Mouse (Mus musculus) induced T-regulatory cell, adult 2 months (primary cell): Measurements from ENCODE around the gene Hspb9.

Experiments
- DNase-seq: peaks from one replicate; pipeline ENCODE4 v3.0.0-alpha.2; 2012; ENCODE audit warnings: low read depth

The Hspb9 gene

GRCm38 (mm10) chr11:100713735-100714533 is at the start of gene Hspb9:
Gene Hspb9 (plus strand): TSS chr11:100713850.
- DNase-seq, result peak; percentile 88

DNA sequence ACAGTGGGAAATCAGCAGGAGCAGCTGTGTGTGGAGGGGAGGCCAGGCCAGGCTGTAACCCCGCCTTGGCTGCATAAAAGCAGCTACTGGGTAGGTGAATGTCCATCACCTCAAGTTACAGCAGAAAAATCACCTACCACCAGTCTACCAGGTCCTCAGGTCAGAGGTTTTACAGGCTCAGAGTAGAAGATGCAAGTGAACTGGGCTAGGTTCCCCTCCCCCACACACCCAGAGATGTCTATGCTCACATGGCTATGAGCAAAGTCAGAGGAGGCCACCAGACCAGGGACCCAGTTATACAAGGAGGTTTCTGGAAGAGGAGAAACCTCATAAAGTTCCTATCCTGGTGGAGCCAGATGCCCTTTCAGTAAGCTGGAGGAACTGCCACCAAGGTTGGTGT is 42.6 kb upstream of the Hspb9 start:
- no peak for DNase-seq

DNA sequence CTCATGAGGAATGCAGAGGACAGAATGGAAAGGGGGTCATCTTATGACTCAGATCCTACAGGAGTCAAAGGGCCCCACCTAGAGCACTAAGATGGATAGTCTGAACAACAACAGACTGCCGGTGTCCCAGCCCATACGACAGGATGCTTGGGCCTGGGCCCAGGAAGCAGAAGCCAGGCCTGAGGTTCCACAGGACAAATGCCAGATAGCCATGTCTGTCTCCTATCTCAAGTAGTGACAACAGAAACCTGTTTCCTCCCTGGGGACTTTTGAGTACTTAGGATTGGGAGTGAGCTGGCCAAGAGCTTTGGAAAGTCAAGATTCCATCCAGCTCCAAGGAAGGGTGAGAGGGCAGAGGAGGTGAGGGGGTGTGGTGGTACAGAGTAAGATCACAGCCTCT is 41.7 kb upstream of the Hspb9 start:
- no peak for DNase-seq

GRCm38 (mm10) chr11:100673169-100673568 is 40.5 kb upstream of the Hspb9 start:
- DNase-seq, result no peak

DNA sequence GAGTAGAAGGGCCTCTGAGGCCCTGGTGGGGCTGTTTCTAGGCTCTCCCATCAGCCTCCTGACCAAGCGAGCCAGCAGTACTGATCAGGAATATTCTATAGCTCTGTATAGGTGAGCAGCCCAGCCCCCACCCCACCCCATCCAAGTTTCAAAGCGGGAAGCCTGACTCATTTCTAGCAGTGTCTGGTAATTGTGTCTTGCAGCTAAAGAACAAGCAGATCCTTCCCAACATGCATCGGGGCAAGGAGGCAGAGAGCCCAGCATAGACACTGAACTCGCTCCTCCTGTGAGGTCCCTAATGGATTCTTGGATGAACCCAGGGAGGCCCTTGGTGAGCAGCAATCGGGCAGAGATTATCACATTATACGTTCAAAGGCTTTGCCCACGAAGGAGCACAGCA is 35.8 kb upstream of the Hspb9 start:
- no peak for DNase-seq

DNA sequence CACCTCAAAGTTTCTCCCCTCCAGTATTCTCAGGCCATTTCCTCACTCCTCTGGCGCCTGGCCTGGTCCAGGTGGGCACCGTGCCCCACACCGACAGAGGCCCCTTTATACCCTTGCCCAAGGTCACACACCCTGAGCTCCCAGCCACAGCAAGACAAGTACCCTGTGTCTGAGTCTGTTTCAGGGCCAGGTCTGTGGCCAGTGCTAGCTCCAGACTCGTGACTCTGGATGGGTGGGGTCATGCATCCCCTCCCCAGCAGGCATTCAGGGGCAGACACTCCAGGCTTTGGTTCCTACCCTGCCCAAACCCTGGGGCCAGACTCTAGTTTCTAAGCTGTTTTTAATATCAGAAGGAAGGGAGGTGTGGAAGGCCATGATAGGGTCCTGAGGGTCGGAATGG is 31.8 kb upstream of the Hspb9 start:
- no peak for DNase-seq

DNA sequence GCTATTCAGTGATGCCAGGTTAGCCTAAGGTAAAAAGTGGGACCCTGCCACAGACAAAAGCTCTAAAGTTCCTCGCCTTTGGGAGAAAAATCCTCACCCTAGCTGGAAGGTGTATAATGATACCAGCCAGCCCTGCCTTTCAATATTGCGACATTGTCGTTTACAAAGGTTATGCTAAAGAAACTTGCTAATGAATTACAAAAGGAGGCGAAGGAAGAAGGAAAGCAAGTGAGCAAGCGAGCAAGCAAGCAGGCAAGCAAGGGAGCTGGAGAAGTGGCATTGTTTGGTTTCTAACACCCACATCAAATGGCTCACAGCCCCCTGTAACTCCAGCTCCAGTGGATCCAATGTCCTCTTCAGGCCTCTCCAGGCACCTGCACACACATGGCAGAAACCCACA is 31.1 kb upstream of the Hspb9 start:
- no peak for DNase-seq

GRCm38 (mm10) chr11:100684084-100684483 is 29.6 kb upstream of the Hspb9 start:
- no peak for DNase-seq

GRCm38 (mm10) chr11:100685371-100685770 is 28.3 kb upstream of the Hspb9 start:
- DNase-seq, result no peak

DNA sequence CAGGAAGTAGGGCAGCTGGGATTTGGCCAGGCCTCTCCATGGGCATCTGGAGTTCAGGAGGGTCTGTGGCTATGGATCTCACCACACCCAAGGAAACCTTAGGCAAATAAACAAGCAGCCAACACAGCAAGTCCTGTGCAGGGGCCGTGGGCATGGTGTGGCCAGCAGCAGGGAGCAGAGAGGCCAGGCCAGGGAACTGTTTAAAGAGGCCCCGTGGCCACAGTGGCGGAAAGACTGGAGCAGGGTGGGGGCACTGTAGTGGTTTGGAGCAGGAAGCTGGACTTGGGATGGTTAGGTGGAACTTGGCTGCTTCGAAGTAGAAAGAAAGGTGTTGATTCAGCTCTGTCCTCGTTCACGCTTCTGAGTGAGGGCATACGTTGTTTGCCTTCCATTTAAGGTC is 26.4 kb upstream of the Hspb9 start:
- DNase-seq, result no peak

GRCm38 (mm10) chr11:100688443-100688842 is 25.2 kb upstream of the Hspb9 start:
- DNase-seq, result no peak

DNA sequence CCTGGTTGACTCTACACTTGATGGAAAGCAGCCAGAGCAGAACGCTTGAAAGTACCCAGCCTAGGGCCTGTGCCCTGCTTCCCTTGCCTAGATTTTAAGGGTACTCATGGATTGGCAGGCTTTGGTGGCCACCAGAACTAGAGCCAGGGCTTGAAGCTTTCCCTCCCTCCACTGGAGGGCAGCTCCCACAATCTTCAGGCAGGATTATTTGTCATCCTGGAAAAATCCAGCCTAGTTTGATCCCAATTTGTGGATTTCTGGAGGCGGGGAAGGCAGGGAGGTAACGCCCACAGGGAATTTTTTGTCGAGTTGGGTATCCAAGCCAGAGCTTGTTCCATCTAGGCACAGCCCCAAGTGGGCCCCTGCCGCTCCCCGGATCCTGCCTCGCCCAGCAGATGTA is 23.3 kb upstream of the Hspb9 start:
- no peak for DNase-seq

DNA sequence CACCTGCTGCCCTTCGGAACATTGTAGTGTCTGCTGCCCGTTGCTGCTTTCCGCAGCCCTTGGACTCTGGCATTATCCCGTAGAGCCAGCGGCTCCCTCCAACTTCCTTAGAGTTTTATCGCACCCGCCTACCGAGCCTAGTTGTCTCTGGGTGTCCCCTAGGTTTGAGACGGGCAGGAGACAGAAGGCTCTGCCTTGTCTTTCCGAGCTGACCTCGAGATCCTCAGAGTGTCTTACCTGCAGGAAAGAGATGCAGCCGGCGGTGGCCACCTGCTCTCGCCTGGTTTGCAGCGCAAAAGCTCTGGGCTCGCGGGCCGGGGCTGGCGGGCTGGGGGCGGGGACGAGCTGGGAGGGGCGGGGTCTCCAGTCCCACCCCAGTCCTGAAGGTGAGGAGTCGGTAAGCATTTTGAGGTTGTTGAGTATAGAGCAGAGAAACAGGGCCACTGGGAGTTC is 21.5 kb upstream of the Hspb9 start, which contains the start of gene Zfp385c:
Gene Zfp385c (minus strand): TSS at position 292 of the 453 bp plus-strand sequence.
- peak; percentile 54 for DNase-seq

DNA sequence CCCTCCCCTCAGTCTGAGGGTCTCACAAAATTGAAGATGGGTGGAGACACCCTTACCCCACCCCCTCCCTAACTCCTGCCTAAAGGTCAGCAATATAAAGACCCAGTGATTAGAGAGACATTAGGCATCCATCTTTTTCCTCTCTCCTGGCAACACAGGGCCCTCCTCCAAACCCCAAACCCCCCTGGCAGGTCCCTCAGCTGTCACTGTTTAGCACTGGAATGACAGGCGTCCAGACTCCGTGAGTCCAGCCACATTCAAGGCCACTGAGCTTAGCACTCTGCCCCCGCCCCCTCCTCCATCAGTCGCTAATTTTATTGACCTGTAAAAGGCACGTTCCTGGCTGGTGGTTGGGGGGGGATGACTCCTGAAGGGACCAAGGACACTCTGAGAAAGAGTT is 20.5 kb upstream of the Hspb9 start:
- no peak for DNase-seq

DNA sequence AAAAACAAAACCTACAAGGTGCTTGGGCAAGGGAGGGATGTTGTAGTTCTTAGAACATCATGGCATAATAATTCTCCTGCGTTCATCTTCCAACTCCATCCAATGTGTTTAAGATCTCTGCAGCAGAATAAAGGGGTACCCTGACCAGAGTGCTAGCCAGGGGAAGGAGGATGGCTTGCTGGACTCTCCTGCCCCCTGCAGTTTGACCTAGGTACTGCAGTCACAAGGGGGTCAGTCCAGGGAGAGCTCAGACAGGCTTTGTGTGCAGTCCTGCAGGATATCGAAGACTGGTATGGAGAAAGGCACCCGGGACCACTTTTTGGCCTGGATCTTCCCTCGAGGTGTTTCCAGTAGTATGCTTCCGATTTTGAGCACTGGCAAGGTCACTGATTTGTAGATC is 18.7 kb upstream of the Hspb9 start:
- DNase-seq, result peak; percentile 81

DNA sequence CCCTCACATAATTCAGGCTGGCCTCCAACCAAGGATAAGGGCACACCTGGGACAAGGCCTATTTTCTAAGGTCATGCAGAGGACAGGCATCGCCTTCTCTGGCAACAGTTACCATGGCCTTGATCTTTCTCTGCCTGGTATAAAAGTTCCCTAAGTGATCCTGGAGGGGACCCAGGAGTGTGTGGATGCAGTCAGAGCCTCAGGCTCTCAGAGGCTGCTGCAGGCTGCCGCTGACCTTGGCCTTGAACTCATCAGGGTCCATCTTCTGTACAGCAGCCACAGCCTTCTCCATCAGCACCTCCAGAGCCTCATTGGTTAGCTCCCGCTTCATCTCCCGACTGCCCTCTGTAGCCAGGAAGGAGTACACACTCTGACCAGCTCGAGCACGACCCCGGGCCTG is 15.7 kb upstream of the Hspb9 start:
- DNase-seq, result no peak

- no peak for DNase-seq
Measured at GRCm38 (mm10) chr11:100700710-100701109, 12.9 kb upstream of the Hspb9 start.

DNA sequence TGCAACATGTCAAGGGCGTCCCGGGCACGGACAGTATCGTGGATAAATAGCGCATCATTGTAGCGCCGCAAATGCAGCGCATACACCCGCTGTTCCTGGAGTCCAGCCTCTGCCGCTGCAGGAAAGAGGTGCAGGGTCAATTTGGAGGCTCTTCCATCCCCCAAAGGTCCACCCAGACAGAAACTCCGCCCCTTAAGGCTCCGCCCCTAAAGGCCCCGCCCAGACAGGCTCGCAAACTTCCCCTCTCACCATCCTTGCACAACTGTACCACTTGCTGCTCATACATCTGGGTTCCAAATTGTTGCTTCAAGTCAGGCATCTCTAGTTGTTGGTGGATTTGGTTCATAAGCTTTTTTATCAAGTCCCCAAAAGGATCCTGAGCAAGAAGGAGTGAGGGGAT is 12.3 kb upstream of the Hspb9 start:
- peak; percentile 55 for DNase-seq

GRCm38 (mm10) chr11:100702081-100702851 is 11.4 kb upstream of the Hspb9 start:
- DNase-seq, result peak; percentile 92

DNA sequence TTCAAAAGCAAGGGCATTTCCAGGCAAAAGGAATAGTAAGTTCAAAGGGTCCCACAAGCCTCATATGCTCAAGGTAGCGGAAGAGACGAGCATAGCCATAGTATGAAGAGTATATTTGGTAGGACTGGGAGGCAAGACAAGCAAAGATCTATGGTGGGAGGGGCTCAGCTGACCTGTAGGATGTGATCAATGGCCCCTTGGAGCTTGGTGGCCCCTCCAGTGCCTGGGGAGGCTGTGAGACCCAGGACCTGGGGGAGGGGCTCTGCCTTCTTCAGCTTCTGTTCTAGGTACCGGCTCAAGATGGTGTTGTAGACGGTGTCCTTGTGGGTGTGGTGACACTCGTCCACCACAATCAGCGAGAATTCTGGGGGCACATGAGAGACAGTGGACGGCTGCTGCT is 10.7 kb upstream of the Hspb9 start:
- DNase-seq, result no peak

GRCm38 (mm10) chr11:100703366-100703765 is 10.3 kb upstream of the Hspb9 start:
- peak; percentile 59 for DNase-seq

GRCm38 (mm10) chr11:100703851-100704531 is 9.7 kb upstream of the Hspb9 start, which contains the start of gene Dhx58:
Gene Dhx58 (minus strand): TSS chr11:100704271.
- peak; percentile 87 for DNase-seq
